Comparison of ENCODE assay signal across 23 mouse cellular contexts in genomic region chr10:26544796-26545195, GRCm38 (mm10).
DNase-seq lines count a peak whose midpoint lies in the region; ATAC-seq and TF ChIP-seq lines count a peak whose summit lies in the region.
"Had no signal": no experiment of that assay in that cellular context is flagged by ENCODE, and none has a peak within 500 bp of the region (broad histone marks: within the 10 kb centered on the region; RNA-seq: fewer than 3 reads in every experiment).

No protein-coding gene starts in this region.

- H3K27me3 ChIP-seq in stomach, postnatal 0 days (ENCODE audit: control insufficient read depth, insufficient read depth, low read length) = no peaks in the 10 kb centered on the region
- H3K27me3 ChIP-seq in kidney, adult 2 months (replicated peaks; ENCODE audit: control insufficient read depth, insufficient read depth, low read length) = no peaks in the 10 kb centered on the region
- H3K27me3 ChIP-seq: embryonic facial prominence, embryonic 12.5 days; lung, embryonic 15.5 days; neural tube, embryonic 12.5 days had no signal

- H3K4me3 ChIP-seq in stomach, postnatal 0 days (ENCODE audit: low read depth, low read length) = no peak overlapping the region
- H3K4me3 ChIP-seq in kidney, adult 2 months (ENCODE audit: insufficient read depth, low read depth, low read length) = no peak overlapping the region
- H3K4me3 ChIP-seq: embryonic facial prominence, embryonic 12.5 days; erythroblast, embryonic 14.5 days; lung, embryonic 15.5 days; neural tube, embryonic 12.5 days had no signal

- no peaks in the 10 kb centered on the region for H3K4me1 ChIP-seq in stomach, postnatal 0 days (replicated peaks; ENCODE audit: control insufficient read depth, insufficient read depth)
- H3K4me1 ChIP-seq in kidney, adult 2 months (ENCODE audit: control insufficient read depth, insufficient read depth, low read length) = no peaks in the 10 kb centered on the region
- H3K4me1 ChIP-seq: embryonic facial prominence, embryonic 12.5 days; lung, embryonic 15.5 days; neural tube, embryonic 12.5 days had no signal

- no peaks in the 10 kb centered on the region for H3K9me3 ChIP-seq in stomach, postnatal 0 days (ENCODE audit: control insufficient read depth, low read length)
- H3K9me3 ChIP-seq: embryonic facial prominence, embryonic 12.5 days; lung, embryonic 15.5 days; neural tube, embryonic 12.5 days had no signal

- ATAC-seq in stomach, postnatal 0 days (ENCODE audit: low FRiP score, low TSS enrichment) = peak; percentile 85
- ATAC-seq: forebrain, embryonic 14.5 days had no signal

- DNase-seq in adrenal gland, adult (ENCODE audit: inconsistent age in 2 of 2, low spot score in 1 of 2) = peak; percentile 24 to 81
- DNase-seq in adrenal gland, postnatal 4 days (ENCODE audit: low spot score in 2 of 2) = no peak
- peak; percentile 78 for DNase-seq in NIH3T3 (ENCODE audit: low read depth)
- peak; percentile 13 for DNase-seq in adrenal gland, postnatal 14 days
- no peak for DNase-seq in stomach, postnatal 0 days (ENCODE audit: low spot score)
- no peak for DNase-seq in gastrocnemius, postnatal 10 days
- no peak for DNase-seq in embryo, embryonic 10 days (ENCODE audit: low spot score)
- no peak for DNase-seq in kidney, adult 2 months
- DNase-seq: cerebellum, adult 9-10 months; gastrocnemius, postnatal 36 days; kidney, adult 11 months; right cerebral cortex, postnatal 4 days; thymus, postnatal 14 days had no signal

- H3K27ac ChIP-seq in stomach, postnatal 0 days (replicated peaks) = no peak overlapping the region
- no peak overlapping the region for H3K27ac ChIP-seq in kidney, adult 2 months (ENCODE audit: insufficient read depth, low read depth, low read length)
- H3K27ac ChIP-seq: embryonic facial prominence, embryonic 12.5 days; hindbrain, embryonic 14.5 days; kidney, postnatal 0 days; liver, embryonic 14.5 days; lung, embryonic 15.5 days; macrophage; neural tube, embryonic 12.5 days had no signal

- H3K36me3 ChIP-seq in stomach, postnatal 0 days (ENCODE audit: control insufficient read depth, insufficient read depth, low read length) = no peaks in the 10 kb centered on the region
- H3K36me3 ChIP-seq in kidney, adult 2 months (ENCODE audit: control insufficient read depth, insufficient read depth, low read length) = no peaks in the 10 kb centered on the region
- H3K36me3 ChIP-seq: embryonic facial prominence, embryonic 12.5 days; lung, embryonic 15.5 days; neural tube, embryonic 12.5 days had no signal

- no peak overlapping the region for H3K9ac ChIP-seq in stomach, postnatal 0 days (ENCODE audit: low read length)
- H3K9ac ChIP-seq: embryonic facial prominence, embryonic 12.5 days; hindbrain, embryonic 14.5 days; liver, embryonic 14.5 days; lung, embryonic 15.5 days; neural tube, embryonic 12.5 days had no signal

- 60% methylated on average over 1 of the region's 1 CpGs for WGBS in stomach, postnatal 0 days
- 78% methylated on average over 1 of the region's 1 CpGs for WGBS in kidney, adult 2 months

- no peak for TF ChIP-seq CTCF in stomach, postnatal 0 days (IDR thresholded peaks at IDR 0.05; ENCODE audit: low read depth)
- TF ChIP-seq CTCF in kidney, adult 2 months (conservative IDR thresholded peaks at IDR 0.05; ENCODE audit: insufficient read depth, insufficient read length, low read depth, low read length) = no peak

- TF ChIP-seq EP300 in stomach, postnatal 0 days (optimal IDR thresholded peaks at IDR 0.05) = no peak

- no peak for TF ChIP-seq POLR2A in kidney, adult 2 months (IDR thresholded peaks at IDR 0.05; ENCODE audit: low read depth, low read length)

- no peak overlapping the region for H3K4me2 ChIP-seq in stomach, postnatal 0 days (replicated peaks; ENCODE audit: low read depth)
- H3K4me2 ChIP-seq: embryonic facial prominence, embryonic 12.5 days; hindbrain, embryonic 14.5 days; lung, embryonic 15.5 days; midbrain, embryonic 11.5 days; neural tube, embryonic 12.5 days had no signal

Comparison
In these comparisons a context has a peak if more than half of its experiments do, and no peak if none do; other contexts are left out.
1. DNase-seq: peak in adrenal gland, adult (2 of 2), NIH3T3 (single experiment) and adrenal gland, postnatal 14 days (single experiment); none in adrenal gland, postnatal 4 days (0 of 2), stomach, postnatal 0 days (single experiment), gastrocnemius, postnatal 10 days (single experiment), embryo, embryonic 10 days (single experiment) and kidney, adult 2 months (single experiment).